Mouse (Mus musculus) R1 (cell line): ENCODE data around the gene Gm9936.
"Not testable (repeated sequence)": the region's sequence is repeated elsewhere in the genome, so short reads cannot be mapped to it uniquely, and the experiment has no call there.

Experiments
- DNase-seq: peaks from one replicate; pipeline ENCODE4 v3.0.0-alpha.2; 2018; ENCODE audit warnings: low read depth, low spot score

The Gm9936 gene

GRCm38 (mm10) chr5:114858582-114858981, at the start of gene Gm9936:
Gm9936 (minus strand) TSS chr5:114858682.
- DNase-seq, result no peak

DNA sequence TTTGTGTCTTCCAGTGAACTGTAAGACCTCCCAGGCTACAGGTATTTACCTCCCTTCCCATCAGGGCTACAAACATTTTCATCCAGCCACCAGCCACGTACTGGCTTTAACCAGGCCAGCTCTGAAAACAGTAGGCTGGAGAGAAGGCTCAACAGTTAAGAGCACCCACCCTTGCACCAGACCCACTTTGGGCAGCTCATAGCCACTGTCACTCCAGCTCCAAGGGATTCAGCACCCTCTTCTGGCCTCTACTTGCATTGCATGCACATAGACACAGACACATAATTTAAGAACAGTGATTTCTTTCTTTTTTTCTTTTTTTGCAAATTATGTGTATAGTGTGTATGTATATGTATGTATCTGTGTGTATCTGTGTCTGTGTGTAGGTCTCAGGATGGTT, 43.9 kb upstream of the Gm9936 start:
- DNase-seq, result peak; percentile 66

DNA sequence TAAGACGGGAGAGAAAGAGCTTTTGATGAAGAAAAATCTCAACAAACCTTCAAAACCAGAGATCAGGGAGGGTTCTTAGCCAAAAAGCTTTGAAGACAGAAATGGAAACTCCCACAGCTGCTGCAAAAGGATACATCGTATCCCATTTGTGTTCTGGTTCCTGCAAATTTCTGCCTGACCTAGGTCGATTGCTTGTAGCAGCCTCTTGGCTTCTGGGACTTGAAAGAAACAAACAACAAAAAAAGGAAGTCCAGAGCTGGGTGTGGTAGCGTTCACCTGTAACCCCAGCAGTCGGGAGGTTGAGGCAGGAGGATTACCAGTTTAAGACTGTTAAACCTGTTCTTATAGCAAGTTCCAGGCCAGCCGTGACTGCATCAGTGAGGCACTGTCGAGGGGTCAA, 40.4 kb upstream of the Gm9936 start:
- DNase-seq, result no peak

DNA sequence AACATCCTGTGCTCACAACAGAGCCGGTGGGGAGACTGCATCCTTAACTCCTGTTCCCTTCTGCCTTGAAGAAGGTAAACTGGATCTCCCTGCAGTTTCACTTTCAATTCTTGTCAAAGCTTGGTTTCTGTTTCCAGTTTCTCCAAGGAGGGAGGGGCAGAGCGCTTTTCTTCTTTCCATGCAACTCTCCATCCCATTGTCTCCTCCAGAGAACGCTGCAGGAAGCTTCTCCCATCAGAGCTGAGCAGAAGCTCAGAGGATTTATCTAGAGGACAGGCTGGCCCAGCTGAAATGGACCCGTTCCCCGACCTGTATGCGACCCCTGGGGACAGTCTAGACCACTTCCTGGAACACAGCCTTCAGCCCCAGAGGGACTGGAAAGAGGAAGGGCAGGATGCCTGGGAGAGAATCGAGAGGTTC, 38.9 kb upstream of the Gm9936 start:
- no peak for DNase-seq

- DNase-seq, result no peak
Observed at GRCm38 (mm10) chr5:114896688-114897373, 38.3 kb upstream of the Gm9936 start, which contains the start of gene Oasl2. Oasl2 (plus strand) TSS chr5:114896936.

DNA sequence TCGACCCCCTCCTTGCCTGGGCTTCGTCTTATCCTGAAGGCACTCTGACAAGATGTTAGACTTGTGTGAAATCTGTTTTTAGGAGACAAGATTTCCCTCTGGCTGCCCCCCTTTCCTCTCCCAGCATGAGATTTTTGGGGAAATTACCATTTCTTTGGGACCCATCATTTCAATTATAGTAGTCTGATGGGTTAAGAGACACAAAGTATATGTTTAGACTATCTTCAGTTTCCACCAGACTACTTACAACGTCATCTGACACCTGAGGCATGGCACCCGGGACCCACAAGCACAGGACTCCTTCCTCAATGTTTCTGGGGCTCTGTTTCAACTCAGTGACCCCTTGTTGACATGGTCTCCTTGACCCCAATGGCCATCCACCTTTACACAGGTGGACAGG, 37.1 kb upstream of the Gm9936 start:
- no peak for DNase-seq

GRCm38 (mm10) chr5:114888995-114889394, 30.5 kb upstream of the Gm9936 start:
- no peak for DNase-seq

GRCm38 (mm10) chr5:114886801-114887200, 28.3 kb upstream of the Gm9936 start:
- DNase-seq, result no peak

GRCm38 (mm10) chr5:114883022-114883421, 24.5 kb upstream of the Gm9936 start:
- DNase-seq, result no peak

- DNase-seq, result not testable (repeated sequence)
Observed at GRCm38 (mm10) chr5:114882319-114882718, 23.8 kb upstream of the Gm9936 start.

DNA sequence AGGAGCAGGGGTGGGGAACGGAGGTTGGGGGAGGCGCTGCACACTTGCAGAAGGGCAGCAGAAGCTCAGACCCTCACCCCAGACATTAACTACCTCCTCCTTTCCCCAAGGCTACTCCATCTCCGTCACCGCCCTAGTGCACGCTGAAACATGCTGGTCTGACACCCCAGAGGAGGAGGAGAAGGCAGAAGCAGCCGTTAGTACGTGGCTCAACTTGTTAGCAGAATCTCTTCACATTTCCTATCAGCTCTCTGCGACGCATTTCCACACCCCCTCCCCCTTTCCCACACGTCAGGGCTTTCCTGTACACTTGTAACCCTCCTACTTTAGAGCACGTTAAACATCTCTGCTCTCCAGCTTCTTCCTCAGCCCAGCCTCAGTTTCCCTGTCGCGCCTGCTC, 20.9 kb upstream of the Gm9936 start:
- DNase-seq, result no peak

GRCm38 (mm10) chr5:114877487-114877886, 19.0 kb upstream of the Gm9936 start:
- DNase-seq, result no peak

DNA sequence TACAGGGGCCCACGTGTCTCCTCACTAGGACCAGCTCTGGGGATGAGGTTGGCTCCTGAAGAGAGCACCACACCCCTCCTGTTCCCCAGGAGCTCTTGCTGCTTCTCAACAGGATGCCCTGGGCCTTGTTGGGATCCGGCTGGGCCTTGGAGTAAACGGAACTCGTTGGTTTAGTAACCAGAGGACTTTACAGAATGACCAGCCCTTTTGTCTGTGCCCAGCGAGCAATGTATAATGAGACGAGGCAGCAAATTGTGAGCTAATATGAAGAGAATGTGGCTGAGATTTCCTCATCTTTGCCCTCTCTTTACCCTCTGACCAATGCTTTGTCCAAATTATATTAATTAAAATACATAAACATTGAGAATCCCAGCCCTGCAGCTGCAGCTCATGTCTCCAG, 17.8 kb upstream of the Gm9936 start:
- DNase-seq, result no peak

DNA sequence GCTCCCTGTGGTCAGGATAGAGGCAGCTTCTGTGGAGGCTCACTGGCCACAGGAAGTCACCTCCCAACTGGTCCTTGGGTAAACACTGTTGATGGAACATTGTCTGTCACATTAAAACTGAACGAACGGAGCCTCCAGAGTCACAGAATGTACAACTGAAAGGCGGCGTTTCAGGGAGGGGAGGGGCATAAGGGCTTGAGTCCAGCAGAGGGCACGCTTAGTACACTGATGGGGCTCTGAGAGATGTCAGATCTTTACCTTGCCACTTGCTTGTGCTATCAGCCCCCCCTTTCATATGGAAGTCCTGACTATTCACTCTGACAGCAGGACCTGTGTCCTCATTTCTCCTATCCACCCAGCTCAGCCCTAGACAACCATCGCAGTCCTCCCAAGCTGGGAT, 17.4 kb upstream of the Gm9936 start:
- DNase-seq, result no peak

DNA sequence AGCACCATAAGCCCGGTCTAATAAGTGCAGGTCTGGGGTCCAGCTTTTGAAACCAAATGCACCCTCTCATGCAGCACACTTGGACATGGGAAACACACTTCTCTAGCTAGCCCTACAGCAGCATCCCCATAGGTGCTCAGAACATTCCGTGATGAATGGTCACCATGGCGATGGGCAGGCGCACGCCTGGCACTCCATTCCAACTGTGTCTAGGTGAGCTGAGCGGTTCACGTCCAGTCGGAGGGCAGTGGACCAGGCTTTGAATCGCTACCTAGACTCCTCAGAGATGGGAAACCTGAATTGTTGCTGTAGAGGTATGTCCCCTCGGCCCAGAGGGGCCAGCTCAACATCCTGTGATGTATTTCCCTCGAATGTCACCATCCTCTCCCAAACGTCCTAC, 6.8 kb upstream of the Gm9936 start:
- DNase-seq, result peak; percentile 33

DNA sequence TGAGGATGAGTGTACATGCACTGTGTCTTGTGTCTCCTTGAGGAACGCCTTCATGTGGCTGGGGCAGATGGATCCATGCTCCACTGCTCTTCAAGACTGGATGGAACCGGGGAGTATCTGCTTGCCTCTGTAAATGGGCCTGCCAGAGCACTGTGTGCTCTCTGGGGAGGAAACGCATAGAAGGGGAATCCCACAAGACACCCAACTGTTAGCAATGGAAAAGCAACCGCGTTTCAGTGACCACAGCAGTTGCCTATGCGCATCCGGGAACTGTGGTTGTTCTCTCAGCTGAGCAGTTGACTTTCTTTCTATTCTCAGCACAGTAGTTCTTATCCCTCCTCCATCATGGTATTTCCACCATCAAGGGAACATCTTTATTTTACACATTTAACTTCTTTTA, 6.3 kb upstream of the Gm9936 start:
- DNase-seq, result no peak

GRCm38 (mm10) chr5:114861730-114862129, 3.2 kb upstream of the Gm9936 start:
- no peak for DNase-seq

DNA sequence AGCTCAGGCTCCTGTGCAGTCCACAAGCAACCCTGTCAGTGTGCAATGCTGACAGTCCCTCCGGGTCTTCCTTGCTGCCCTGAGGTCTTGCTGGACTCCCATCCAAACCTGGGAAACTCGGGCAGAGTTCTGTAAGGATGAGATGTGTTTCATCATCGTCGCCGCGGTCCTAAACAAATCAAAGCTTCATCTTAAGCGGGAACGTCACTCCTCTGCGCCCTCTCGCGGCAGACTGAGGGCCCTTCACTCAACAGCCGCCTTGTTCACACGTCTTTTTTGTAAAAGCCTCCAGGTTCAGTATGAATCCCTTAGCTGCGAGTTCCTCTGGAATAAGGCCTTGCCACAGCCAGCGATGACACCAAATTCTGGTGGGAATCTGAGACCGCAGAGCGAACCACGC, 771 bp upstream of the Gm9936 start:
- DNase-seq, result peak; percentile 83

- DNase-seq, result not testable (repeated sequence)
Observed at GRCm38 (mm10) chr5:114853364-114853763, 5.1 kb downstream of the Gm9936 start, which contains the start of gene 4930519G04Rik. 4930519G04Rik (plus strand) TSS chr5:114853664.

GRCm38 (mm10) chr5:114851565-114852236, 6.8 kb downstream of the Gm9936 start:
- no peak for DNase-seq

DNA sequence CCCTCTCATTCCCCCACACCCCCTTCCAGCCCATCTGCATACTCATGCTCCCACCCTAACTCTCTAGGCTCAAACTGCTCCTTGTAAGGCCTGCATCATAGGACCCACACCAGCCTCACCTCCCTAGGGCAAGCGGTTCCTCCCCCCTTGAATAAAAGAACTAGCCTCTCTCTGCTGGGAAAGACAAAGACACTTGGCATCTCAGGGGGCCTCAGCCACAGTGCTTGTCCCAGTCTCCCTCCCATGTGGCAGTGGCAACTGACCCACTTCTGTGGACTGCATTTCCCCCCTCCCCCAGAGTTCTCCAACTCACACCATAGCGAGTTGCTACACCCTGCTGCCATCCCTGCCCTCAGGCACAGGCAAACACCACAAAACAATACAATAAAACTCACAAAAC, 14.1 kb downstream of the Gm9936 start:
- not testable (repeated sequence) for DNase-seq

GRCm38 (mm10) chr5:114842674-114843073, 15.8 kb downstream of the Gm9936 start:
- DNase-seq, result no peak

- DNase-seq, result not testable (repeated sequence)
Observed at GRCm38 (mm10) chr5:114842155-114842554, 16.3 kb downstream of the Gm9936 start.
